Mouse (Mus musculus) kidney, adult 18-20 months (tissue): Measurements from ENCODE around the gene Gm20765.
"Not testable (repeated sequence)": the region's sequence is repeated elsewhere in the genome, so short reads cannot be mapped to it uniquely, and the experiment has no call there.

Experiments
- DNase-seq: peaks from one replicate; pipeline ENCODE4 v3.0.0; 2021

Gm20765 gene

GRCm38 (mm10) chr10:104185233-104185632, at the start of gene Gm20765:
Gene Gm20765 (plus strand): TSS chr10:104185533.
- not testable (repeated sequence) for DNase-seq

DNA sequence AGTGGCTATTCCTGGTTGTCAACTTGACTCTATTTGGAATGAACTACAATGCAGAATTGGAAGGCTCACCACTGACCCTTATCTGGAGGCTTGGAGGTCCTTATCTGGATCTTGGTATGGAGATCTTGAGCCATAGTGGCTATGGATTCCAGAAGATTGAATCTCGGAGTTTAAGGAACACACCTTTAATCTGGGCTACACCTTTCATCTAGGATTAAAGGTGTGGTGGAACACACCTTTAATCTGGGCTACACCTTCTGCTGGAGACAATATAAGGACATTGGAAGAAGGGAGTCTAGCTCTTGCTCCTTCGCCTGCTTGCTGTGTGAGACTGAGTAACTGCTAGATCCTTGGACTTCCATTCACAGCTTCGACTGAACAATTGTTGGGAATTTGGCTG, 42.6 kb upstream of the Gm20765 start, which contains the start of gene Gm21293:
Gene Gm21293 (plus strand): TSS at position 301 of the 400 bp plus-strand sequence.
- DNase-seq = not testable (repeated sequence)

- not testable (repeated sequence) for DNase-seq
These were observed 34.1 kb upstream of the Gm20765 start, which contains the start of gene Gm6763 for GRCm38 (mm10) chr10:104151197-104151596. Gene Gm6763 (plus strand): TSS chr10:104151497.

DNA sequence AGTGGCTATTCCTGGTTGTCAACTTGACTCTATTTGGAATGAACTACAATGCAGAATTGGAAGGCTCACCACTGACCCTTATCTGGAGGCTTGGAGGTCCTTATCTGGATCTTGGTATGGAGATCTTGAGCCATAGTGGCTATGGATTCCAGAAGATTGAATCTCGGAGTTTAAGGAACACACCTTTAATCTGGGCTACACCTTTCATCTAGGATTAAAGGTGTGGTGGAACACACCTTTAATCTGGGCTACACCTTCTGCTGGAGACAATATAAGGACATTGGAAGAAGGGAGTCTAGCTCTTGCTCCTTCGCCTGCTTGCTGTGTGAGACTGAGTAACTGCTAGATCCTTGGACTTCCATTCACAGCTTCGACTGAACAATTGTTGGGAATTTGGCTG, 25.6 kb upstream of the Gm20765 start, which contains the start of gene Gm8764:
Gene Gm8764 (plus strand): TSS at position 301 of the 400 bp plus-strand sequence.
- not testable (repeated sequence) for DNase-seq

DNA sequence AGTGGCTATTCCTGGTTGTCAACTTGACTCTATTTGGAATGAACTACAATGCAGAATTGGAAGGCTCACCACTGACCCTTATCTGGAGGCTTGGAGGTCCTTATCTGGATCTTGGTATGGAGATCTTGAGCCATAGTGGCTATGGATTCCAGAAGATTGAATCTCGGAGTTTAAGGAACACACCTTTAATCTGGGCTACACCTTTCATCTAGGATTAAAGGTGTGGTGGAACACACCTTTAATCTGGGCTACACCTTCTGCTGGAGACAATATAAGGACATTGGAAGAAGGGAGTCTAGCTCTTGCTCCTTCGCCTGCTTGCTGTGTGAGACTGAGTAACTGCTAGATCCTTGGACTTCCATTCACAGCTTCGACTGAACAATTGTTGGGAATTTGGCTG, 17.1 kb upstream of the Gm20765 start, which contains the start of gene Gm21304:
Gene Gm21304 (plus strand): TSS at position 301 of the 400 bp plus-strand sequence.
- not testable (repeated sequence) for DNase-seq

DNA sequence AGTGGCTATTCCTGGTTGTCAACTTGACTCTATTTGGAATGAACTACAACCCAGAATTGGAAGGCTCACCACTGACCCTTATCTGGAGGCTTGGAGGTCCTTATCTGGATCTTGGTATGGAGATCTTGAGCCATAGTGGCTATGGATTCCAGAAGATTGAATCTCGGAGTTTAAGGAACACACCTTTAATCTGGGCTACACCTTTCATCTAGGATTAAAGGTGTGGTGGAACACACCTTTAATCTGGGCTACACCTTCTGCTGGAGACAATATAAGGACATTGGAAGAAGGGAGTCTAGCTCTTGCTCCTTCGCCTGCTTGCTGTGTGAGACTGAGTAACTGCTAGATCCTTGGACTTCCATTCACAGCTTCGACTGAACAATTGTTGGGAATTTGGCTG, 8.6 kb upstream of the Gm20765 start, which contains the start of gene Gm21312:
Gene Gm21312 (plus strand): TSS at position 301 of the 400 bp plus-strand sequence.
- not testable (repeated sequence) for DNase-seq

DNA sequence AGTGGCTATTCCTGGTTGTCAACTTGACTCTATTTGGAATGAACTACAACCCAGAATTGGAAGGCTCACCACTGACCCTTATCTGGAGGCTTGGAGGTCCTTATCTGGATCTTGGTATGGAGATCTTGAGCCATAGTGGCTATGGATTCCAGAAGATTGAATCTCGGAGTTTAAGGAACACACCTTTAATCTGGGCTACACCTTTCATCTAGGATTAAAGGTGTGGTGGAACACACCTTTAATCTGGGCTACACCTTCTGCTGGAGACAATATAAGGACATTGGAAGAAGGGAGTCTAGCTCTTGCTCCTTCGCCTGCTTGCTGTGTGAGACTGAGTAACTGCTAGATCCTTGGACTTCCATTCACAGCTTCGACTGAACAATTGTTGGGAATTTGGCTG, 8.4 kb downstream of the Gm20765 start, which contains the start of gene Gm4340:
Gene Gm4340 (plus strand): TSS at position 301 of the 400 bp plus-strand sequence.
- DNase-seq = not testable (repeated sequence)

GRCm38 (mm10) chr10:104209655-104210054, 24.3 kb downstream of the Gm20765 start:
- DNase-seq = no peak

DNA sequence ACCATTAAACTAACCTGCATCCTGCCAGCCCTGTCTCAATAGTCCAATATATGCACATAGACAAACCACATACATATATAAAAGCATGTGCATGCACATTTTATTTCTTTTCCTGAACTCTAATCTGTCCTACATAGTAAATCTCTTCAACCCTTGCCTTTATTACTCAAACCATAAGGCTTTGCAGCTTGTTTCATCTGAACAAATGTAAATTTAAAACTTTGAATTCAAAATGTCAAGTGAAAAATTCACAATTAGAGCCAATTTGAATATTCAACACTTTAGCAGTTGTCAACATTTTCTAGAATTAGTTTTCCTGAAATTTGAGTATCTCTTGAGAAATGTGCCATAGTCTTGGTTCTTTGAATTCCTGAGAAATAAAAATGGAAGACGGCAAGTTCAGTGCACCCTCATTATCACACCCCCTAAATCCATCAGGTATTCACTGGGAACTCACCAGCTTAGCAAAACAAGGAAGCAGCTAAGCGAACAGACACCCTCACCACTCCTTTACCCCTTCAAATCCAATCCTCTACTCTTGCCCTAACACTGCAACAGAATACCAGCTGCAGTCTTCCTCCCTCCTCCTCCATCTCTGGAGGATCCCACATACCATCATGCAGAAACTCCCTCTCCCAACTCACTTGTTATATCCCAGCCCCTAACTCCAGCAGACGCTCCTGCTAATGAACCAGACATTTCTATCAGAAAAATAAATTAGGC, 25.1 kb downstream of the Gm20765 start:
- no peak for DNase-seq

DNA sequence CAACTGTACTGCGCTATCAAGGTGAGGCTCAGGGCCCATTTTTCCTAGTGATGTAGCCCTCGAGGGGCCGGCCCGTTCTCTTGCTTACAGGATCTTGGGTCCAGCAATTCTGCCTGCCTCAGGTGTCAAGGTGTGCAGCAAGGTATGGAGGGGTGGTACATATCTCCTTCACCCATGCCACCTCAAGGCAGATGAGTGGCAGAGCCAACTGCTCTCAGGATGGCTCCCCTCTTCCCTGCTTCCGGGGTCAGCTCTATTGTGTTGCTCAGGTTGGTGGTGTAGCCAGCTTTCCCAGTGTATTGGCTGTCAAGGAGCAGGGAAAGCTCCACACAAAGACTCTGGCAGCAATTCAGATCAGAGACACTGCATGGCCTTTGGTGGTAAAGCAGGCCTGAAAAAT, 29.2 kb downstream of the Gm20765 start:
- no peak for DNase-seq

DNA sequence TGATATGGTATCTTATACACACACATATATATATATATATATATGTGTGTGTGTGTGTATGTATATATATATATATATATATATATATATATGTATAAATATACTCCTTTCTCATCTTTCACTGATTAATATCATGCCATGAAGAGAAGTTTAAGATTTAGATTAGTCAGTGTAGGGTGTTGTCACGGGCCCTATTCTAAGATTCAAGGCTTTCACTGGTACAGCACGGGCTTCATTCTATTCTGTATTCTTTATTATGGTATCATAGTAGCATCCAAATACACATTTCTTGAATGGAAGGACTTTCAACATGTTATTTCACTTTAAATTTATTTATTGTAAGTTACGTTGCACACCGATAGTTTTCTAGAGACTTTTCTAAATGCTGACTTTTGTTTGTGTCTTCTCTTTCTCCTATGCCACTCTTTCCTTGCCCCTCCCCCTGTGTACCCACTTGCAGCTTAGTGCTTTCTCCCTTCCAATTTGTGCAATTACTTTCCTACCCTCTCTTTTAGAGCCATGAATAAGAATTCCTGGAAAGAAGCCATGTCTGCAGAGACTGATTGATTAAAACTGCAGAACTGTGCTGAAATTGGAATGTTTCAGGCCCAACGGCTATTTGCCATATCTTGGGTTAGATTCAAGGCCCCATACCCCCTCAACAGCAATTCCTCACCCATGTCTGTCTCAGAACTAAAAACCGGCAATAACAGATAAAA, 35.1 kb downstream of the Gm20765 start:
- DNase-seq = no peak
